Mouse (Mus musculus): ENCODE data around the gene Slc35a5.

Gene Slc35a5

GRCm38 (mm10) chr16:45158522-45159388 lies at the start of gene Slc35a5, which contains the start of gene Atg3:
Gene Slc35a5 (minus strand): TSS chr16:45158706.
Gene Atg3 (plus strand): TSS chr16:45158785.
- DNase-seq (ENCODE audit: low spot score in 2 of 2), result peak; percentile 88 to 93

GRCm38 (mm10) chr16:45204859-45205670 lies 46.6 kb upstream of the Slc35a5 start:
- DNase-seq (ENCODE audit: low spot score in 2 of 2), result no peak

- no peak for DNase-seq (ENCODE audit: low spot score in 2 of 2)
These were observed 45.9 kb upstream of the Slc35a5 start for GRCm38 (mm10) chr16:45204438-45204837.

- DNase-seq (ENCODE audit: low spot score in 2 of 2), result no peak
These were observed 42.9 kb upstream of the Slc35a5 start for GRCm38 (mm10) chr16:45201395-45201794.

GRCm38 (mm10) chr16:45196816-45197215 lies 38.3 kb upstream of the Slc35a5 start:
- peak; percentile 38 to 68 for DNase-seq (ENCODE audit: low spot score in 2 of 2)

- DNase-seq (ENCODE audit: low spot score in 2 of 2), result peak; percentile 69 to 81
These were observed 34.1 kb upstream of the Slc35a5 start for GRCm38 (mm10) chr16:45192613-45193012.

GRCm38 (mm10) chr16:45181824-45182223 lies 23.3 kb upstream of the Slc35a5 start:
- DNase-seq (ENCODE audit: low spot score in 2 of 2), result no peak

GRCm38 (mm10) chr16:45178552-45178951 lies 20.0 kb upstream of the Slc35a5 start:
- no peak for DNase-seq (ENCODE audit: low spot score in 2 of 2)

- no peak for DNase-seq (ENCODE audit: low spot score in 2 of 2)
These were observed 847 bp upstream of the Slc35a5 start for GRCm38 (mm10) chr16:45159389-45159716.

- DNase-seq (ENCODE audit: low spot score in 2 of 2), result peak; percentile 38 to 64
These were observed 377 bp downstream of the Slc35a5 start for GRCm38 (mm10) chr16:45158136-45158521.

GRCm38 (mm10) chr16:45154741-45155250 lies 3.7 kb downstream of the Slc35a5 start:
- no peak for DNase-seq (ENCODE audit: low spot score in 2 of 2)

- DNase-seq (ENCODE audit: low spot score in 2 of 2), result no peak
These were observed 9.9 kb downstream of the Slc35a5 start for GRCm38 (mm10) chr16:45148488-45149082.

GRCm38 (mm10) chr16:45145119-45145518 lies 13.4 kb downstream of the Slc35a5 start:
- no peak for DNase-seq (ENCODE audit: low spot score in 2 of 2)

GRCm38 (mm10) chr16:45142565-45142964 lies 15.9 kb downstream of the Slc35a5 start:
- no peak for DNase-seq (ENCODE audit: low spot score in 2 of 2)

- DNase-seq (ENCODE audit: low spot score in 2 of 2), result no peak
These were observed 16.8 kb downstream of the Slc35a5 start for GRCm38 (mm10) chr16:45141711-45142110.

GRCm38 (mm10) chr16:45127936-45128710 lies 30.4 kb downstream of the Slc35a5 start:
- DNase-seq (ENCODE audit: low spot score in 2 of 2), result no peak

GRCm38 (mm10) chr16:45124230-45125203 lies 34.0 kb downstream of the Slc35a5 start:
- no peak for DNase-seq (ENCODE audit: low spot score in 2 of 2)

GRCm38 (mm10) chr16:45122571-45122970 lies 35.9 kb downstream of the Slc35a5 start:
- peak in 1 of 2 experiments; percentile 4 for DNase-seq (ENCODE audit: low spot score in 2 of 2)

GRCm38 (mm10) chr16:45120844-45121425 lies 37.6 kb downstream of the Slc35a5 start:
- DNase-seq (ENCODE audit: low spot score in 2 of 2), result peak in 1 of 2 experiments; percentile 58

- no peak for DNase-seq (ENCODE audit: low spot score in 2 of 2)
These were observed 39.7 kb downstream of the Slc35a5 start for GRCm38 (mm10) chr16:45118760-45119159.
